Mouse (Mus musculus) ovary, postnatal 36 days (tissue): ENCODE measurements around the gene Ube2dnl2.

Source experiments
- DNase-seq: peaks from one replicate; pipeline ENCODE4 v3.0.0; 2022; ENCODE audit warnings: low spot score, mixed read lengths

The Ube2dnl2 gene

DNA sequence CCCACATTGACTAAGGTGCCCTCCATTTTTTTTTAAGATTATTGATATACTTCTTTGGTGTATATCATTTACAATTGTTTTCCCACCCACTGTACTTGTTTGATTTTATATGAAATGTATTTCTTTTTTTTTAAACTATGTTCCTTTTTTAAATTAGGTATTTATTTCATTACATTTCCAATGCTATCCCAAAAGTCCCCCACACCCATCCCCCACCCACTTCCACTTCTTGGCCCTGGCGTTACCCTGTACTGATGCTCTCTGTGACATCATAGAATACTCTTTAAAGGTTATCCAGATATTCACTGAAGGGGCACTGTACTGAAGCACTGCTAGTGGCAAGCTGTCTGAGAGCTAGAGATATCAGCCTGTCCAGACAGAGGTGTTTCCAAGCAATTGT lies at the start of gene Ube2dnl2:
Ube2dnl2 (plus strand) TSS at position 301 of the 400 bp plus-strand sequence.
- DNase-seq, result no peak

DNA sequence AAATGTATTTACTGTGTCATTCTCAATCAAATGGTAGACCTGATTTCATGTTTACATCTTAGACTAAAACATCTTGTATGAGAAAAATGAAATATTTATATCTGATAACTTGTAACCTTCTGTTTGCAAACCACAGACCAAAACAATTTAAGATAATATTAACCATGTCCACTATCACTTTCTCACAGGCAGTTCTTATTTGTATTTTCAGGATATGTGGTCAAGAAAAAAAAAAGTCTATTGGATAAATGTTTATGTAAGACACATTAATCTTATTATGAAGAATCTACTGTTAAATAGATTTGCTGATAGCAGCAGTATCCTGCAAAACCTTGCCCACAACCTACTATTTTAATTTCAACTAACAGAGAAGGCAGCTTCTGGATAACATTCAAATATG lies 11.9 kb upstream of the Ube2dnl2 start:
- DNase-seq, result no peak

DNA sequence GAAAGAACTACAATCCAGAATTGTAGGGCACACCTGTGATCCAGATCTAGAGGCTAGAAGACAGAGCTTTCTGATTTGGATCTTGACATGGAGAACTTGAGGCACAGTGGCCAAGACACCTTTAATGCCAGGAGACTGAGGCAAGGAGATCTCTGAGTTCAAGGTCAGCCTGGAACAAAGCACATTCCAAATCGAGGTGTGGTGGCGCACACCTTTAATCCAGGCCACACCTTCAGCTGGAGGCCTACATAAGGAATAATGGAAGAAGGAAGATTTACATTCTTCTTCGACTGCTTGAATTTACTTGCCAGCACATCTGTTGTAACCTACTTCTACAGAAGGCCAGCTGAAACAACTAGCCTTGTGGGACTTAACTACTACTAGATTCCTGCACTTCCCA lies 9.9 kb upstream of the Ube2dnl2 start:
- no peak for DNase-seq

DNA sequence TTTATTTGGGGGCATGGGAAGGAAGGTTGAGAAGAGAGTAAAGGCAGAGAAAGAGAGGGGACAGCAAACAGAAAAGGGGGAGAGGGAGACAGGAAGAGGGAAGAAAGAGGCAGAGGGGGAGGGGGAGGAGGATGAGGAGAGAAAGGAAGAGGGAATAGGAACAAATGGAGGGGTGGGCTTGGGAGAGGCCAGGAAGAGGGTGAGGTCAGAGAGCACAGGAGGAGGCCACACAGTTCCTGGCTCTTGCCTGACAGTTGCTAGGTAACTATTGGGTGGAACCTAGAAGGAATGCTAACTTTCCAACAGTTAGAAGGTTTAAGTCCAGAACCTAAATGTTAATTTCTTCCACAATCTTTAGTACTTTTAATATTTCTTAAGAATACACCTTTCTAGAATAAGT lies 4.0 kb upstream of the Ube2dnl2 start:
- DNase-seq, result no peak

DNA sequence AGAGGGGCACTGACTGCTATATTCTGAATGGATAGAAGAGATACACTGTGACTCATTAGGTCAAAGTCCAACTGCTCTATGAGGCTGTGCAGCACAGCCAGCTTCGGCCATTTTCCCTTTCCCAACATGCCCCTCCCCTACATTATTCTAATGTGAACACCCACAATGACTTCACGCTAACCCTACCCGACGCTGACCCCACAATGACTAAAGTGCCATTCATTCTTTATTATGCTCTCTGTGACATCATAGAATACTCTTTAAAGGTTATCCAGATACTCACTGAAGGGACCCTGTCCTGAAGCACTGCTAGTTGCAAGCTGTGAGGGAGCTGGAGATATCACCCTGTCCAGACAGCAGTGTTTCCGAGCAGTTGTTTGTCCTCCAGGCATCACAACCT lies 2.7 kb upstream of the Ube2dnl2 start, which contains the start of gene Ube2dnl1:
Ube2dnl1 (plus strand) TSS at position 301 of the 400 bp plus-strand sequence.
- no peak for DNase-seq

DNA sequence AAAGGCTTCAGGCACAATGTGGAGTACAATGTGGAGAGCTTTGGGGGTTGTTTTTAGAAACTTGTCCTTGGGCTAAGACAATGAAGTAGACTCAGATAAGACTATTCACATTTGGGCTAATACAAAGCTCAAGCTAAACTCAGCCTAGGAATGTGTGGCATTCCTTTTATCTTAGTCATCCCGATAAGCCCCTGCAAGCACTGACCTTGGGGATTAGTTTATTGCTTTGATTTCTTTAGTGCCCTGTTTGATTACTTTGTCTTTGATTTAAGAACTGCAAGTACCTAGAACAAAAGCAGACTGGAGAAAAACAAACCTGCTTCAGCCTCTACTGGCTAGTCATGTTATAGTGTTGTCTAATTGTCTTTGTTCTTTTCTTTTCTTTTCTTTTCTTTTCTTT lies 47.7 kb downstream of the Ube2dnl2 start:
- DNase-seq, result no peak
